Mouse (Mus musculus): ENCODE data around the gene Sh2d4b. TPM values are rescaled to one million over a fixed set of nuclear protein-coding genes. Genes with fewer than 3 reads are reported as not detected.
A peak's percentile ranks its signal among the peaks of the same experiment; 100 is the strongest.

Sh2d4b gene
- polyA plus RNA-seq, 1 experiment from 2014 or later: 0.25 TPM

DNA sequence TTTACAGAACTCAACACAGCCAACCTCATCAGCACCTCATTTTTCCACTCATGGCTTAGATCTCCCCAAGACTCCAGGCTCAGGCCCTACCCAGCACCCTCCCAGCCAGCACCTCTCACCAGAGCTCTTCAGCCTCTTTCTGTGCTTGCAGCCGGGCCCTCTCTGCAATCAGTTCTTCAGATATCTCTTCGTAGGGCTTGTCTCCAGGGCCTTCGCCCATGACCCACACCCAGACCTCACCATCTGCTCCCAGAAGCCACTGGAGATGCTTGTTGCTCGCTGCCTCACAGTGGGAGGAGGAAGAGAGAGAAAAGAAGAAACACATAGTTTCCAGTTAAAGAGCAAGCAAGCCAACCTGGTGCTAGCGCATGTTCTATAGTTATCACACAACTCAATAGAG lies 19.1 kb downstream of the Sh2d4b start:
- Histone ChIP-seq H3K4me3 (no peak overlapping the region), H3K27me3 (ENCODE audit: low read depth, poor library complexity, severe bottlenecking) (no peaks in the 10 kb centered on the region), H3K36me3 (no peaks in the 10 kb centered on the region), H3K27ac (no peak overlapping the region), H3K4me1 (no peaks in the 10 kb centered on the region), H3K9me3 (replicated peaks) (no peaks in the 10 kb centered on the region)
- DNase-seq (ENCODE audit: low spot score): no peak
- WGBS: 87% methylated on average over 5 of the region's 5 CpGs

DNA sequence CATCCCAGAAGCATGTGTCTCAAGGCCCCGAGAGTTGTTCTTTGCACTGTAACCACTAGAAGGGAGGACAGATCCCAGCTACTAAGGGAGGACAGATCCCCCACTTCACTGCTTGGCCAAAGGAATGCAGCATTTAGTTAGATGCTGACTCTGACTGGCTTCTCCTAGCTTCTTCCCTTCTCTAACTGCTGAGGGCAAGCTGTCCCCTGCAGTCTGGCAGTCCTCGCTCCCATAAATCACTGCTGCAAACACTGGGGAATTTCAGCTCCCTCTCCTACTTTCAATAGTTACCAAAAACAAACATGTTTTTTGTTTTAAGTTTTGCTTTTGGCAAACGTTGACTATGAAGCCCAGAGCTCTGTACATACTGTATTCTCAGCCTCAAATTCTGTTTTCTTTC lies 22.5 kb downstream of the Sh2d4b start:
- 75% methylated on average over 3 of the region's 3 CpGs for WGBS
- Histone ChIP-seq H3K4me1 (no peaks in the 10 kb centered on the region), H3K4me3 (no peak overlapping the region), H3K9me3 (replicated peaks) (no peaks in the 10 kb centered on the region), H3K27me3 (ENCODE audit: low read depth, poor library complexity, severe bottlenecking) (no peaks in the 10 kb centered on the region), H3K27ac (no peak overlapping the region), H3K36me3 (no peaks in the 10 kb centered on the region)
- DNase-seq (ENCODE audit: low spot score): no peak

DNA sequence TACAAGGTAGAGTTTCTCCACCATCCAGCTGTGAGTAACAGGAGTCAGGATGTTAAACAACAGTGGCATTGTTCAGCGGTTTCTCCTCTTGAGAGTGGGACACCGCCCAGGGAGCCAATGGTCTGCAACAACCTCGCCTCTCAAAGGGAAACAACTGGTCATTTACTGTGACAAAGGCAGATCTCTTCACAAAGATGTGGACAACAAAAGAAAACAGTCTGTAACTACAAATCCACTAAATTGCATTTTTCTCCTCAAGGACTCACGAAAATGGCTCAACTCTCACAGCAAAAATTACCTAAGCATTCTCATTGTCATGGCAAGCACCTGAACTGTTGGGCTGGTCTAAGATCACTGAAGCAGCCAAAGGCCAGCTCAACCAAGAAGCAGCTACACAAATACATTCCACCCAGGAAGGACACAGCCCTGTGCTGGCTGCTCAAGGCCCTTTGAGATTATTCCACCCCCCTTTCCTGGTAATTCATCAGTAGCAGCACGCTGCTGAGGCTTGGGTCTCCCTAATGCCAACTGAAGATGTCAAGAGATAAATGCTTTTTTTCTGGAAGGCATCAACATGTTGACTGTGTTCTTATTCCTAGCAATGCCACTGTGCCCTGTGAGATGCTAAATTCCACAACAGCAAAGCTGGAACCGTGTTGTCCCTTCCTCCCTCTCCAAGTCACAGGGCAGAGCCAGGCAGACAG lies 28.1 kb downstream of the Sh2d4b start:
- no peak overlapping the region for H3K27ac ChIP-seq
- H3K36me3 ChIP-seq: no peaks in the 10 kb centered on the region
- H3K27me3 ChIP-seq (ENCODE audit: low read depth, poor library complexity, severe bottlenecking): no peaks in the 10 kb centered on the region
- no peaks in the 10 kb centered on the region for H3K9me3 ChIP-seq (replicated peaks)
- 60% methylated on average over 6 of the region's 6 CpGs for WGBS
- H3K4me3 ChIP-seq: no peak overlapping the region
- no peak for DNase-seq (ENCODE audit: low spot score)
- no peaks in the 10 kb centered on the region for H3K4me1 ChIP-seq

DNA sequence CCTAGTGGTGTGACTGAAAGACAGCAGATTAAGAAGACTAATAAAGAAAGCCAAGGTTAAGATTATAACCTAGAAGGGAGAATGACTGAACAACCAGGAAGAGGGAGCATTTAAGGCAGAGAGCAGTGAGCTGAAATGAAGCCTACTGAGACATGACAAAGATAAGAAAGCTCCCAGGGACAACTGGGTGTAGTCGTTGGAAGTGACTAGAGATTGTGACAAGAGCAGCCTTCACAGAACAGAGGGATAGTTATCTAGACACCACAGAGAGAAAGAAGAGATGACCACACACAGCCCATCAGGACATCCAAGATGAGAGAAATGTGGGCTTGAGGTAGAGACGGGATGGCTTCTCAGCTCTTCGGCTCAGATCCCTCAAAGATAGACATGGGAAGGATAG lies 29.4 kb downstream of the Sh2d4b start:
- no peaks in the 10 kb centered on the region for H3K27me3 ChIP-seq (ENCODE audit: low read depth, poor library complexity, severe bottlenecking)
- WGBS: 84% methylated on average over 3 of the region's 3 CpGs

DNA sequence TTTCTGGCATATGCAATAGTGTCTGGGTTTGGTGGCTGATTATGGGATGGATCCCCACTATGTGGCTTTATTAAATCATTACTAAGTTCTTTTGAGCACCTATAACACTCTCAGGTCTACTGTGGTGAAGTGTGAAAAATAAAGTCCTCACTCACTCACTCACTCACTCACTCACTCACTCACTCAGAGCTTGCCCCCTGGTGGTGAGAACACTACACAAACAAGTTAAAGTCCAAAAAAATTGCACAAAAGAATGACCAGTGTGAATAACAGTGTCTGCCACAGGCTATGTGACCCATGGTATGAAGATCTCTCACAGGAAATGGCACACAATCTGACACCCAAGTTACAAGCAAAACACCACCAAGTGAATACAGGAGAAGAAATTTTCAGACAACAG lies 30.0 kb downstream of the Sh2d4b start:
- Histone ChIP-seq H3K27ac (no peak overlapping the region), H3K36me3 (no peaks in the 10 kb centered on the region), H3K27me3 (ENCODE audit: low read depth, poor library complexity, severe bottlenecking) (no peaks in the 10 kb centered on the region), H3K9me3 (replicated peaks) (no peaks in the 10 kb centered on the region), H3K4me3 (no peak overlapping the region), H3K4me1 (no peaks in the 10 kb centered on the region)
- DNase-seq (ENCODE audit: low spot score): no peak

More for the DNA sequence above, 29.4 kb downstream of the Sh2d4b start:
- H3K4me1 ChIP-seq: no peaks in the 10 kb centered on the region
- no peak overlapping the region for H3K4me3 ChIP-seq
- no peak overlapping the region for H3K27ac ChIP-seq
- no peaks in the 10 kb centered on the region for H3K36me3 ChIP-seq
- no peak for DNase-seq (ENCODE audit: low spot score)
- H3K9me3 ChIP-seq (replicated peaks): no peaks in the 10 kb centered on the region

DNA sequence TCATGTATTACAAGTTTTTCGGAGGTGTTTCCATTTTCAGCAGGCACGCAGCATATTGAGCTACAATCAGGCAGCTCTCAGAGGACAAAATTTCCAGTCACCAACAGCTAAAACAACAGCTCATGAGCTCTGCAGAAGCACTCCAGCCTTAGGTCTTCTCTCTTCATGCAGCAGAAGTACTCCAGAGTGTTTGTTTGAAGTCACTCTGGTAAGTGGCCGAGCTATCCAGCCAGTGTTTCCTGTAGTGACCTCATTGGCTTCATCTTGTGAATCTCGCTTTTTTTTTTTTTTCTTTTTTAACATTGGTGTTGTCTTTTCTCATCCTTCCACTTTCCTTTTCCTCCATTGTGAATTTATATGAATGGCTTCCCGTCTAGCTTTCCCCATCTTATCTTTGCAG lies 40.1 kb downstream of the Sh2d4b start:
- H3K9me3 ChIP-seq (replicated peaks): no peaks in the 10 kb centered on the region
- H3K4me3 ChIP-seq: no peak overlapping the region
- no peak overlapping the region for H3K27ac ChIP-seq
- WGBS: 75% methylated on average over 5 of the region's 5 CpGs
- no peaks in the 10 kb centered on the region for H3K36me3 ChIP-seq
- no peaks in the 10 kb centered on the region for H3K27me3 ChIP-seq (ENCODE audit: low read depth, poor library complexity, severe bottlenecking)
- no peak for DNase-seq (ENCODE audit: low spot score)
- no peaks in the 10 kb centered on the region for H3K4me1 ChIP-seq

DNA sequence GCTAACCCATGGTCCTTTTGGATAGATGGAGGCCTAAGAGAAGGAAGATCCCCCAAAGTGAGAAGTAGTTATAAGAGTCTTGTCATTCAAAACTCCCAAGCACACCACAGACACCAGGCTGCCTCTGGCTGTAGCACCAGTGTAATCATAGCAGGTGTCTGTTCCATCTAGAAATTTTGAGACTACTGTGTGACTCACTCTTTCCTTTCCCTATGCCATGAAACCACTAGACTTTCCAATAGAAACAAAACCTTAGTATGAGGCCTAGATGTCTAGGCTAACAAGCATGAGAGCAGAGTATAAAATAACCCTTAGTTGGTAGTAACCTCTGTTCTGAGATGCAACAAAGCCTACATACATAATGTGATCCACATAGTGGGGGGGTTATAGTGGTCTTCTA lies 55.7 kb downstream of the Sh2d4b start:
- no peak for DNase-seq (ENCODE audit: low spot score)
- Histone ChIP-seq H3K9me3 (replicated peaks) (no peaks in the 10 kb centered on the region), H3K4me3 (no peak overlapping the region), H3K27me3 (ENCODE audit: low read depth, poor library complexity, severe bottlenecking) (no peaks in the 10 kb centered on the region), H3K4me1 (no peaks in the 10 kb centered on the region), H3K27ac (no peak overlapping the region), H3K36me3 (no peaks in the 10 kb centered on the region)

DNA sequence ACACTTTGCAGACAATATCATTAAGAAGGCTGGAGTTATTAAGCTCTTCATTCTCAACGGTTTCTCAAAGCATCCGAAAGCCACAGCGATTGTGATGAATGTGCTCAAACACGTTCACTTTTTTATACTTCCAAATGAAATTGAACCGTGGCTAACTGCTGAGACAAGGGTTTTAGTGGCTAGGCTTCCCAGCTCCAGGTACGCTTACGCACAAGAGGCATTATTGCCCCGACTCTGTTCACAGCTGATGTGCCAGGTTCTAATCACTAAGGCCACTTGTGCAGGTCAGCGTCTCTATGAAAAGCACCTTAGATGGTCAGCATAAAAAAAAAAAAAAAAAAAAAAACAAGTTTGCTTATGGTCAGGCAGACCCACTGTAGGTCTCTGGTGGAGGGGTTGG lies 62.6 kb downstream of the Sh2d4b start:
- Histone ChIP-seq H3K27me3 (ENCODE audit: low read depth, poor library complexity, severe bottlenecking) (no peaks in the 10 kb centered on the region), H3K4me3 (no peak overlapping the region), H3K27ac (no peak overlapping the region), H3K36me3 (no peaks in the 10 kb centered on the region), H3K9me3 (replicated peaks) (no peaks in the 10 kb centered on the region), H3K4me1 (no peaks in the 10 kb centered on the region)
- DNase-seq (ENCODE audit: low spot score): no peak
- 93% methylated on average over 9 of the region's 9 CpGs for WGBS

DNA sequence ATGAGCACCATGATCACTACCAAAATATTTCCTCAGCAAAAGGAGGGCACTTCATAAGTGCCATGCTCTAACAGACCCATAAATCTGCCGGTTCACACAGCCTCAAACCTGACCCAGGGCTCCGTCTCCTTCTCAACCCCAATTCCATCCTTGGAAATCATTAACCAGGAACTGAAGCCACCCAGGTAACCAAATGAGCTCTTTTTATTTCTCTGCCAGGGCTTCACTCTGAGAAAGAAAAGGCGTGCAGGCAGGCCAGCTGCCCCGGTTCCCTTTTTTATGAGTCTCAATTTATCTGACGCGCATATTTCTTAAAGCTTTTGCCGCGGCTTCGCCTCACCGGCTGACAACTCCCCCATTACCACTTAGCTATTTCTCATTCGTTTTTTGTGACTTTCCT lies 63.0 kb downstream of the Sh2d4b start:
- no peak for DNase-seq (ENCODE audit: low spot score)
- no peaks in the 10 kb centered on the region for H3K9me3 ChIP-seq (replicated peaks)
- H3K27me3 ChIP-seq (ENCODE audit: low read depth, poor library complexity, severe bottlenecking): no peaks in the 10 kb centered on the region
- H3K36me3 ChIP-seq: no peaks in the 10 kb centered on the region
- H3K4me3 ChIP-seq: no peak overlapping the region
- H3K27ac ChIP-seq: no peak overlapping the region
- no peaks in the 10 kb centered on the region for H3K4me1 ChIP-seq
- 84% methylated on average over 11 of the region's 11 CpGs for WGBS

DNA sequence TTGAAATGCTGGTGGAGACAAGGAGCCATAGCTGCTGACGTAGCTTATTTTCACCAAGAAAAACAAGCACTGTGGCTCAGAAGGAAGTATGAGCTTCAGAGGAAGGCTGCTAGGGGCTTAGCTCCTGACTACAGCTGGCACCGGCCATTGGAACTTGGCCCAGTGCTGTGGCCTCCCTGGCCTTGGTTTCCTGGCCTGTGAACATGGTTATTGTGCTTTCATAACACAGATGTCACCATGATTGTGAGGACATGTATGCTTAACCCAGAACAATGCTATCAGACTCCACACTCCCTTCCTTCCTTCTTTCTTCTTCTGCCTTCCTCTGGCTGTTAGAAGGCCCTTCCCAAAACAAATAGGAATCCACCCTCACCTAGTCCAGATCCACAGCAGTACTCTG lies 75.0 kb downstream of the Sh2d4b start:
- no peaks in the 10 kb centered on the region for H3K9me3 ChIP-seq (replicated peaks)
- DNase-seq (ENCODE audit: low spot score): no peak
- H3K27ac ChIP-seq: no peak overlapping the region
- H3K4me3 ChIP-seq: no peak overlapping the region
- no peaks in the 10 kb centered on the region for H3K27me3 ChIP-seq (ENCODE audit: low read depth, poor library complexity, severe bottlenecking)
- H3K4me1 ChIP-seq: no peaks in the 10 kb centered on the region
- WGBS: 84% methylated on average over 2 of the region's 2 CpGs
- H3K36me3 ChIP-seq: no peaks in the 10 kb centered on the region

DNA sequence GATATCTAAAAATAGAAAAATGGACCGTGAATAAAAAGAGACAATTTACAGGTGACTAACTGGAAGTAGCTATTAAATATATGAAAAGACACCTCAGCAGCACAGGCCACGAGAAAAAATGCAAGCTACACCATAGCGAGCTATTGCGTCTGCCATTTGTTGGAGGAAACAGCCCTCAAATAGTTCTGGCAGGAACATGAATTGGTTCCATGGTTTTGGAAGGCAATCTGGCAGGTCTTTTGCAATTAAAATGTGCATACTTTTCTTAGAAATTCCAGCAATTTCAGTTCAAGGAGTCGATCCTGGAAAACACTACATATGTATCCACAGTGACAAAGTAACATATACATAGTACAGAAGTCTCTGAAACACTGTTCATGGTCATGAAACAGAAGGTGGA lies 76.4 kb downstream of the Sh2d4b start:
- 90% methylated on average over 5 of the region's 5 CpGs for WGBS
- Histone ChIP-seq H3K27ac (no peak overlapping the region), H3K4me3 (no peak overlapping the region), H3K27me3 (ENCODE audit: low read depth, poor library complexity, severe bottlenecking) (no peaks in the 10 kb centered on the region), H3K4me1 (no peaks in the 10 kb centered on the region), H3K9me3 (replicated peaks) (no peaks in the 10 kb centered on the region), H3K36me3 (no peaks in the 10 kb centered on the region)
- no peak for DNase-seq (ENCODE audit: low spot score)

DNA sequence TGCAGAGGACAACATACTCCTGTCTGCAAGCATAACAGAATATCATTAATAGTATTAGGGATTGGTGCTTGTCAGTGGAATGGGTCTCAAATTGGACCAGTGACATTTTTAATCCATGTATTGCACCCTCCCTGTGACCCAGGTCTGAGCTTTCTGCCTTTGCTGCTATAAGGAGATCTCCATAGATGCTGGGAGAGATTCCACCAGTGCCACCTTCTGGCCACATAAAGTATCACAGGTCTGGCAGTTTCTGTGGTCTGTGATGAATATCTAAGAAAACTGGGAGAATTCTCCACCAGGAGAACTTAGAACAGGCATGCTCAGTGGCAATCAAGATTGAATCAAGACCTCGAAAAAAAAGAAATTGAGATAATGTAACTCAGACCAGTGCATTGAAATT lies 101.5 kb downstream of the Sh2d4b start:
- H3K4me3 ChIP-seq: no peak overlapping the region
- no peaks in the 10 kb centered on the region for H3K4me1 ChIP-seq
- no peaks in the 10 kb centered on the region for H3K27me3 ChIP-seq (ENCODE audit: low read depth, poor library complexity, severe bottlenecking)
- no peaks in the 10 kb centered on the region for H3K36me3 ChIP-seq
- no peak overlapping the region for H3K27ac ChIP-seq
- DNase-seq (ENCODE audit: low spot score): peak; percentile 61
- no peaks in the 10 kb centered on the region for H3K9me3 ChIP-seq (replicated peaks)
- 59% methylated on average over 1 of the region's 1 CpGs for WGBS

DNA sequence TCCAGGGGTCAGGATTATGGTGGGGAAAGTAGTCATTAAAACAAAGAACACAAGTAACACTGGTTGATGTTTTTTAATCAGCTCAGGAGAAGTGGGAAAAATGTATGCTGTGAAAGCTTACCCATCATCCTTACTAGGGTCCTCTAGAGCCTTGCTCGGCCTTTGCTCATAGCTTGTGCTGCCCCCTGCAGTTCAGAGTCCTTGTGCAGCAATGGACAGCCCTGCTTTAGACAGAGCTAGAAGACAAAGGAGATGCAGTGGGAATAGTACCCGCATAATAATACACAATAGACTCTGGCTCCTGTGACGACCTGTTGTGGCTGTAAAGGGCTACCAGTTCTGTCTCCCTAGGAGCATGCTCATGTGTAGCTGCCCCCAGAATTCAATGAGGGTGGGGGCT lies 104.0 kb downstream of the Sh2d4b start:
- peak; percentile 32 for DNase-seq (ENCODE audit: low spot score)
- no peak overlapping the region for H3K27ac ChIP-seq
- H3K4me3 ChIP-seq: no peak overlapping the region
- no peaks in the 10 kb centered on the region for H3K27me3 ChIP-seq (ENCODE audit: low read depth, poor library complexity, severe bottlenecking)
- 36% methylated on average over 3 of the region's 3 CpGs for WGBS
- H3K9me3 ChIP-seq (replicated peaks): no peaks in the 10 kb centered on the region
- no peaks in the 10 kb centered on the region for H3K4me1 ChIP-seq
- H3K36me3 ChIP-seq: no peaks in the 10 kb centered on the region

Data from limb, embryonic 10.5 days (tissue).